Mouse (Mus musculus): ENCODE results near the gene Sec23b. TPM values are rescaled to one million over a fixed set of nuclear protein-coding genes. Genes with fewer than 3 reads are reported as not detected.

Gene Sec23b
- polyA plus RNA-seq, 1 experiment from 2014 or later = 103 TPM

DNA sequence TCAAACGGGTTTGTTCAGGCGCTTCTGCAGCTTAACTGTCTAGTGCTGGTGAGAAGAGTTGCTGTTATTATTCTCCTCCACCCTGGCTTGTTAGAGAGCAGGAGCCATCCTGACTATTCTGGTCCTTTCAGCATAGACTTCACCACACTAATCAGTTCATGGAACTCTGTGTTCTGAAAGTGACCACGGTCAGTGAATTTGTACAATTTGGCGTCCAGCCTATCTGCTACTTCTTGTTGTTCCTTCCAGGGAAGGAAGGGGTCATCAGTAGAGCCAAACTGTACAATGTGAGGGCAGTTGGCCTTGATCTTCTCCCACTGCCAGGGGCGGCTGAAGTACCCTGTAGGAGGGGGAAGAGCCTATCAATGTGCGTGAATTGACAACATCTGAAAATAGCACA, 12.4 kb upstream of the Sec23b start:
- peaks cover 11% of the 10 kb centered on the region for H3K36me3 ChIP-seq (ENCODE audit: control insufficient read depth, insufficient read depth, low read length)

DNA sequence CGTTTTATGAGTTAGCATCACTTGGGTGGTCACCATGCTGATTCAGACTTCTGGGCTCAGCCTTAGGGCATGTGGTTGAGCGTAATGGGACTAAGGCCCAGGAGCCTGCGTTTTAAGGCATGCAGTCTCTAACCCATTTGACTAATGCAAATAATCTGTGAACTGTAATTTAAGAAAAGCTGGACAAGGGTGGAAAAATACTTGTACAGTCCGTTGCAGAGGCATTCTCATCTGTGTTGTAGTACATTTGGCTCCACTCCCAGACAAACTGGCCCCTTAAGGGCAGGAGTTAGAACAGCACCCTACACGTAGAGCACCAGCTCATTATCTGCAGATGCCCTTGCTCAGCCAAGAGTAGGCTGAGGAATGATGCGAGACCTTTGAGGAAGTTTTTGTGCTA, 11.4 kb upstream of the Sec23b start:
- H3K4me3 ChIP-seq (ENCODE audit: low read depth, low read length) = no peak overlapping the region
- ATAC-seq (ENCODE audit: insufficient number of reproducible peaks, low FRiP score, low TSS enrichment, low read depth) = no peak
- H3K9me3 ChIP-seq (ENCODE audit: control insufficient read depth, low read length) = no peaks in the 10 kb centered on the region
- no peak overlapping the region for H3K4me2 ChIP-seq (ENCODE audit: low read depth, severe bottlenecking)
- WGBS = 90% methylated on average over 6 of the region's 6 CpGs
- no peak for DNase-seq (ENCODE audit: low spot score)
- peaks cover 5% of the 10 kb centered on the region for H3K36me3 ChIP-seq (ENCODE audit: control insufficient read depth, insufficient read depth, low read length)
- no peak overlapping the region for H3K9ac ChIP-seq (ENCODE audit: low read length)
- no peaks in the 10 kb centered on the region for H3K27me3 ChIP-seq (ENCODE audit: control insufficient read depth, insufficient read depth, low read length)
- no peak overlapping the region for H3K27ac ChIP-seq (replicated peaks; ENCODE audit: low read depth, low read length)
- no peaks in the 10 kb centered on the region for H3K4me1 ChIP-seq (ENCODE audit: control insufficient read depth, insufficient read depth, low read length)

More for the DNA sequence above, 12.4 kb upstream of the Sec23b start:
- Histone ChIP-seq H3K27me3 (ENCODE audit: control insufficient read depth, insufficient read depth, low read length) (no peaks in the 10 kb centered on the region), H3K4me3 (ENCODE audit: low read depth, low read length) (no peak overlapping the region), H3K4me2 (ENCODE audit: low read depth, severe bottlenecking) (no peak overlapping the region), H3K9ac (ENCODE audit: low read length) (no peak overlapping the region), H3K27ac (replicated peaks; ENCODE audit: low read depth, low read length) (no peak overlapping the region), H3K9me3 (ENCODE audit: control insufficient read depth, low read length) (no peaks in the 10 kb centered on the region), H3K4me1 (ENCODE audit: control insufficient read depth, insufficient read depth, low read length) (no peaks in the 10 kb centered on the region)
- ATAC-seq (ENCODE audit: insufficient number of reproducible peaks, low FRiP score, low TSS enrichment, low read depth) = no peak
- DNase-seq (ENCODE audit: low spot score) = no peak
- WGBS = 89% methylated on average over 6 of the region's 6 CpGs

DNA sequence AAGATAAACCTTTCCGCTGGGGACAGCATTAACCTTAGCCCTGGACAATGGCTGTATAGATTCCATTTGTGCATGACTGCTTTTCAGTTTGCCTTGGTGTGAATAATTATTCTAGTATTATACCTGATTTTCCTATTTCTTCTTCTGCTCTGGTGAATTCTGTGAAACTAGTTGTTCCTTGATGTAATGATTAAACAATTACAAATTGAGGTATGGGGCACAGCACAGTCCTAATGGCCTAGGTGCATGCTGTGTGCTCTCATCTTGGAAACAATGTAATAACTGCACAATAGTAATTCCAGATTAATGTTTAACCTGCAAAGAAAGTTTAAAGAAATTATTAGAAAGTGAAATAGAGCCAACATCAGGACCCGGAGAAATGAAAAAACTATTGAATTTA, 11.0 kb upstream of the Sec23b start:
- H3K9me3 ChIP-seq (ENCODE audit: control insufficient read depth, low read length) = no peaks in the 10 kb centered on the region
- H3K9ac ChIP-seq (ENCODE audit: low read length) = no peak overlapping the region
- H3K27me3 ChIP-seq (ENCODE audit: control insufficient read depth, insufficient read depth, low read length) = no peaks in the 10 kb centered on the region
- WGBS = 95% methylated on average over 2 of the region's 2 CpGs
- H3K27ac ChIP-seq (replicated peaks; ENCODE audit: low read depth, low read length) = no peak overlapping the region
- DNase-seq (ENCODE audit: low spot score) (no peak), ATAC-seq (ENCODE audit: insufficient number of reproducible peaks, low FRiP score, low TSS enrichment, low read depth) (no peak)
- no peak overlapping the region for H3K4me2 ChIP-seq (ENCODE audit: low read depth, severe bottlenecking)
- H3K4me3 ChIP-seq (ENCODE audit: low read depth, low read length) = no peak overlapping the region
- H3K4me1 ChIP-seq (ENCODE audit: control insufficient read depth, insufficient read depth, low read length) = no peaks in the 10 kb centered on the region
- peaks cover 5% of the 10 kb centered on the region for H3K36me3 ChIP-seq (ENCODE audit: control insufficient read depth, insufficient read depth, low read length)

DNA sequence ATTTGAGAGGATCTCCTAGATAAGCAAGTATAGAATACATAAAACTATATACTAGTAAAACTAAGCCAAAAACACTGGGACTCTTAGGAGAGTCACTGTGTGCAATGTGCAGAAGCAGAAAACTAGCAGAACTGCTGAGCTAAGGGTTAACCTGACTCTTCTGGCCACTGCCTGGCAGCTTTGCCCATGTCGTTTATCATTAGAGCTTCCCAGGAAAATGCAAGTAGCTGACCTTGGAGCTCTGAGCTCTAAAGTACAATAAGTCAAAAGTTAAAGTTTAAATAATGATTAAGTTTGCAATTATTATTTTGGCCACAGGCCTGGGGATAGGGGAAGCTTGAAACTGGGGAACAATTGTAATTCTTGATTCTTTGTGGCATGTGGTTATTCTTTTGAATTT, 10.5 kb upstream of the Sec23b start:
- Histone ChIP-seq H3K4me3 (ENCODE audit: low read depth, low read length) (no peak overlapping the region), H3K27me3 (ENCODE audit: control insufficient read depth, insufficient read depth, low read length) (no peaks in the 10 kb centered on the region), H3K4me2 (ENCODE audit: low read depth, severe bottlenecking) (no peak overlapping the region), H3K4me1 (ENCODE audit: control insufficient read depth, insufficient read depth, low read length) (no peaks in the 10 kb centered on the region), H3K36me3 (ENCODE audit: control insufficient read depth, insufficient read depth, low read length) (peaks cover 5% of the 10 kb centered on the region), H3K9ac (ENCODE audit: low read length) (no peak overlapping the region), H3K9me3 (ENCODE audit: control insufficient read depth, low read length) (no peaks in the 10 kb centered on the region), H3K27ac (replicated peaks; ENCODE audit: low read depth, low read length) (no peak overlapping the region)
- ATAC-seq (ENCODE audit: insufficient number of reproducible peaks, low FRiP score, low TSS enrichment, low read depth) (no peak), DNase-seq (ENCODE audit: low spot score) (no peak)
- 53% methylated on average over 1 of the region's 1 CpGs for WGBS

DNA sequence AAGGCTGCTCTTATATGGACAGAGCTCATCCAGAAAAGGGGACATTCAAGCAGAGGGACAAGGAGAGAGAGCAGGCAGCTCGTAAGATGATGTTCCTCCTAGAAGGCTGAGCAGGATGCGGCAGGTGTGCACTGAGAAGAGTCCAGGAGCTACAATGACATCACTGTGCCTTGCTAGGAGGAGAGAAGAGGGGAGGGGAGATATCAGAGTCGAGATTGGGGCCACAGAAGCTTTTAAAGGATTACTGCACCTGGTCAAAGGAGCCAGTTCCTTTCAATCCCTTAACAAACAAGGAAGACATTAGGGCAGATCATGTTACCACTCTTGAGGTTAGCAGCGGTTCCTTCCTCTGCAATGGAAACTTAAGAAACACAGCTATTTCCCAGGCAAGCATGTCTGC, 8.5 kb upstream of the Sec23b start:
- ATAC-seq (ENCODE audit: insufficient number of reproducible peaks, low FRiP score, low TSS enrichment, low read depth) = no peak
- WGBS = 76% methylated on average over 4 of the region's 4 CpGs
- no peaks in the 10 kb centered on the region for H3K27me3 ChIP-seq (ENCODE audit: control insufficient read depth, insufficient read depth, low read length)

DNA sequence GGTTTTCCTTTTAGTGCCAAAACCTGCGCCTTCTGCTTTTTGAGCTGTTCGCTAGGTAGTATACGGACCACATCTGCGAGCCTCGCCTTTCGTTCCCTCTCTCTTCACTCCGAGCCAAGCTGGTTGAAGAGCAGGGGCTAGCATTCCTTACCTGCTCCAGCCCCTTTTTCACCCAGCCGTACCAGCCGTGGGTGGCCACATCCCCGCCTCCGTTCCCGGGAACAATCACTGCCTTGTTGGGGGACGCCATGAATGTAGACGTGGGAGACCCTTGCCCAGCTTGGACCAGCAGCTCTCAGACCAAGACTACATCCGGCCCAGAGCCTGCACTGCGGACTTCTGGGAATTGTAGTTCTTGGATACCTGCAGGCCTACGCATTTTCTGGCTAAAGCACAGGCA, 5.5 kb upstream of the Sec23b start, which contains the start of gene Rbbp9:
TSS of gene Rbbp9 (minus strand) at position 341 of the 400 bp plus-strand sequence.
- Histone ChIP-seq H3K9me3 (ENCODE audit: control insufficient read depth, low read length) (no peaks in the 10 kb centered on the region), H3K36me3 (ENCODE audit: control insufficient read depth, insufficient read depth, low read length) (no peaks in the 10 kb centered on the region; the same call in 1 of the 2 replicates), H3K27me3 (ENCODE audit: control insufficient read depth, insufficient read depth, low read length) (no peaks in the 10 kb centered on the region), H3K9ac (ENCODE audit: low read length) (peak within 1 kb of the TSS; percentile 81), H3K4me2 (ENCODE audit: low read depth, severe bottlenecking) (peak within 1 kb of the TSS; percentile 53), H3K4me3 (ENCODE audit: low read depth, low read length) (peak within 1 kb of the TSS; percentile 62), H3K4me1 (ENCODE audit: control insufficient read depth, insufficient read depth, low read length) (no peaks in the 10 kb centered on the region), H3K27ac (replicated peaks; ENCODE audit: low read depth, low read length) (peak within 1 kb of the TSS; percentile 76; the same call in 1 of the 2 replicates)
- peak; percentile 86 for DNase-seq (ENCODE audit: low spot score)
- peak; percentile 93 for ATAC-seq (ENCODE audit: insufficient number of reproducible peaks, low FRiP score, low TSS enrichment, low read depth)
- under 1% methylated on average over 17 of the region's 17 CpGs for WGBS

More for the DNA sequence above, 8.5 kb upstream of the Sec23b start:
- no peak overlapping the region for H3K4me2 ChIP-seq (ENCODE audit: low read depth, severe bottlenecking)
- no peaks in the 10 kb centered on the region for H3K9me3 ChIP-seq (ENCODE audit: control insufficient read depth, low read length)
- no peaks in the 10 kb centered on the region for H3K4me1 ChIP-seq (ENCODE audit: control insufficient read depth, insufficient read depth, low read length)
- no peak overlapping the region for H3K27ac ChIP-seq (replicated peaks; ENCODE audit: low read depth, low read length)
- DNase-seq (ENCODE audit: low spot score) = no peak
- H3K36me3 ChIP-seq (ENCODE audit: control insufficient read depth, insufficient read depth, low read length) = peaks cover 5% of the 10 kb centered on the region
- H3K4me3 ChIP-seq (ENCODE audit: low read depth, low read length) = no peak overlapping the region
- no peak overlapping the region for H3K9ac ChIP-seq (ENCODE audit: low read length)

DNA sequence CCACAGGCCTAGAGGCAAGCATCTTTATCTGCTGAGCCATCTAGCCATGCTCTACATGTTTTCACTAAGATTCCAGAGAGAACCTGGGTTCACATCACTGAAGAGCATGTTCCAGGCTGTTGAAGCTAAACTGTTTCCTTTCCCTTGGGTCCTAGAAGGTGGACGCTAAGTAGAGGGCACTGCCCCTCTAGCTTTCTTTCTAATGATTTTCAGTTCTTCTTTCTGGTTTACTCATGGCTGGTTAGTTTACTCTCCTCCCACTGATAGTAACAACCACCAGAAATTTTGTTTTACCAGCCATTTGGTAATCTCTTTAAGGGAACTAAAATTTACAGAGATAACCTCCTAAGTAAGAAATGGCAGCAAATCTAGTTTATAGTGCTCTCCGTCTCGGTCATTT, 2.1 kb upstream of the Sec23b start:
- Histone ChIP-seq H3K9ac (ENCODE audit: low read length) (no peak overlapping the region), H3K27me3 (ENCODE audit: control insufficient read depth, insufficient read depth, low read length) (no peaks in the 10 kb centered on the region), H3K4me2 (ENCODE audit: low read depth, severe bottlenecking) (no peak overlapping the region), H3K4me3 (ENCODE audit: low read depth, low read length) (no peak overlapping the region), H3K9me3 (ENCODE audit: control insufficient read depth, low read length) (no peaks in the 10 kb centered on the region), H3K27ac (replicated peaks; ENCODE audit: low read depth, low read length) (no peak overlapping the region), H3K4me1 (ENCODE audit: control insufficient read depth, insufficient read depth, low read length) (0 out of 2 replicates have a peak, but pooled peaks cover 3% of the 10 kb centered on the region), H3K36me3 (ENCODE audit: control insufficient read depth, insufficient read depth, low read length) (no peaks in the 10 kb centered on the region)
- no peak for DNase-seq (ENCODE audit: low spot score)
- ATAC-seq (ENCODE audit: insufficient number of reproducible peaks, low FRiP score, low TSS enrichment, low read depth) = no peak
- WGBS = 93% methylated on average over 3 of the region's 3 CpGs

DNA sequence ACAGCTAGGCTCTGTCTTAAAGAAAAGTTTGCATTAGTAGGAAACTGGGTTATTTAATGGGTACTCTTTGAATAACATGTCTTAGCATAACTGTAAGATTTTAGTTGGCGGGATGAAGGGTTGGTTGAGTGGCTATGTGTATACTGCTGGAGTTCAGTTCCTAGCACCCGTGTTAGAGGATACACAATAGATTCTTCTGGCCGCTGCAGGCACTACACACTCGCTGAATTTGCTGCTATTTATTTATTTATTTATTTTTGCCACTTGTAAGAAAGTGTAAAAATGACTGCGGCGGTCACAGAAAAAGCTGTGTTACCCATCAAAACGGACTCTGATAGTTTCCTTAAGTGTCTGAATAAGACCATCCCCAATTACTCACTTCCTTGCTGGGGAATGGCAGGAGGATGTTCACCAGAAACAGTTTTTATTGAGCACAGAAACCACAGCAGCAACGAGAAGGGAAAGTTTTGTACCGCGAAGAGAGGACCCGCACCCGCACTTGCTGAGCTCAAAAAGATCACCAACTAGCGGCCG, 676 bp upstream of the Sec23b start:
- Histone ChIP-seq H3K27me3 (ENCODE audit: control insufficient read depth, insufficient read depth, low read length) (no peaks in the 10 kb centered on the region), H3K4me3 (ENCODE audit: low read depth, low read length) (peak overlapping the region; percentile 79), H3K9ac (ENCODE audit: low read length) (peak overlapping the region; percentile 84), H3K4me2 (ENCODE audit: low read depth, severe bottlenecking) (peak overlapping the region; percentile 59), H3K4me1 (ENCODE audit: control insufficient read depth, insufficient read depth, low read length) (0 out of 2 replicates have a peak, but pooled peaks cover 3% of the 10 kb centered on the region), H3K36me3 (ENCODE audit: control insufficient read depth, insufficient read depth, low read length) (peaks cover 2% of the 10 kb centered on the region; the same call in 1 of the 2 replicates), H3K27ac (replicated peaks; ENCODE audit: low read depth, low read length) (peak overlapping the region; percentile 77), H3K9me3 (ENCODE audit: control insufficient read depth, low read length) (no peaks in the 10 kb centered on the region)
- 4% methylated on average over 14 of the region's 14 CpGs for whole genome bisulfite sequencing
- no peak for ATAC-seq (ENCODE audit: insufficient number of reproducible peaks, low FRiP score, low TSS enrichment, low read depth)
- DNase-seq (ENCODE audit: low spot score) = no peak

DNA sequence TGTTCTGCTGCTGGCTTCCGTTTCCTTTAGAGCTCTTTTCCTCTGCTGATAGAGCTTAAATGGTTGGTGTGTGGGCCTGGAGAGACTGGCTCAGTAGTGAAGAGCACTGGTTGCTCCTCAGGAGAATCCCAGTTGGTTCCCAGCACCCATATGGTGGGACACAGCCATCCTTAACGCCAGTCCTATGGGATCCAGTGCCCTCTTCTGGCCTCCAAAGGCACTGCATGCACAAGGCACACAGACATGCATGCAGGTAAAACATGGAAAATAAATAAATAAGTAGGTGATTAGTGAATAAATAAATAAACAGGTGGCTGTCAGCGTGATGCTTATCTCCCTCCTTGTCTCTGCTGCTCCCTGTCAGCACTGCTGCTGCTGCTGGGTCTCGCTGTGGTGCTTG, 32.7 kb downstream of the Sec23b start:
- 80% methylated on average over 4 of the region's 4 CpGs for WGBS
- ATAC-seq (ENCODE audit: insufficient number of reproducible peaks, low FRiP score, low TSS enrichment, low read depth) = no peak
- H3K36me3 ChIP-seq (ENCODE audit: control insufficient read depth, insufficient read depth, low read length) = peaks cover 20% of the 10 kb centered on the region; the same call in 1 of the 2 replicates
- no peak overlapping the region for H3K27ac ChIP-seq (replicated peaks; ENCODE audit: low read depth, low read length)
- DNase-seq (ENCODE audit: low spot score) = no peak
- H3K9me3 ChIP-seq (ENCODE audit: control insufficient read depth, low read length) = no peaks in the 10 kb centered on the region
- no peaks in the 10 kb centered on the region for H3K4me1 ChIP-seq (ENCODE audit: control insufficient read depth, insufficient read depth, low read length)
- no peak overlapping the region for H3K4me3 ChIP-seq (ENCODE audit: low read depth, low read length)
- no peak overlapping the region for H3K9ac ChIP-seq (ENCODE audit: low read length)
- no peaks in the 10 kb centered on the region for H3K27me3 ChIP-seq (ENCODE audit: control insufficient read depth, insufficient read depth, low read length)
- no peak overlapping the region for H3K4me2 ChIP-seq (ENCODE audit: low read depth, severe bottlenecking)
